Mouse (Mus musculus) CD4-positive, CD25-positive, alpha-beta regulatory T cell, adult 4 months (primary cell): ENCODE data around the gene Vnn1. TPM values are rescaled to one million over a fixed set of nuclear protein-coding genes. Genes with fewer than 3 reads are reported as not detected.

Experiments
- ATAC-seq: one replicate; pipeline ENCODE4 v1.8.0; 2017
- polyA plus RNA-seq, 2 experiments: library from polyadenylated mRNA; unstranded; fragments of 100-300 nt; shearing (Covaris generic); gene quantifications; one replicate each; pipeline ENCODE4 v1.2.1; 2017

The Vnn1 gene
- polyA plus RNA-seq = not detected

GRCm38 (mm10) chr10:23894601-23895349 lies at the start of gene Vnn1:
TSS of gene Vnn1 (plus strand) at chr10:23894688.
- no peak for ATAC-seq

- ATAC-seq = no peak
Observed at GRCm38 (mm10) chr10:23851228-23851912, 43.1 kb upstream of the Vnn1 start, which contains the start of gene Vnn3. TSS of gene Vnn3 (plus strand) at chr10:23851462.

GRCm38 (mm10) chr10:23852096-23852495 lies 42.4 kb upstream of the Vnn1 start:
- ATAC-seq = no peak

- no peak for ATAC-seq
Observed at GRCm38 (mm10) chr10:23864362-23865312, 29.9 kb upstream of the Vnn1 start.

- ATAC-seq = no peak
Observed at GRCm38 (mm10) chr10:23880695-23881094, 13.8 kb upstream of the Vnn1 start.

GRCm38 (mm10) chr10:23884910-23885309 lies 9.6 kb upstream of the Vnn1 start:
- no peak for ATAC-seq

- no peak for ATAC-seq
Observed at GRCm38 (mm10) chr10:23886060-23886459, 8.4 kb upstream of the Vnn1 start.

GRCm38 (mm10) chr10:23892987-23893386 lies 1.5 kb upstream of the Vnn1 start:
- ATAC-seq = no peak

GRCm38 (mm10) chr10:23895376-23895775 lies 888 bp downstream of the Vnn1 start:
- ATAC-seq = no peak

- no peak for ATAC-seq
Observed at GRCm38 (mm10) chr10:23901119-23901518, 6.6 kb downstream of the Vnn1 start.

- no peak for ATAC-seq
Observed at GRCm38 (mm10) chr10:23905661-23906060, 11.2 kb downstream of the Vnn1 start.

GRCm38 (mm10) chr10:23920056-23920455 lies 25.6 kb downstream of the Vnn1 start, which contains the start of gene Taar1:
TSS of gene Taar1 (plus strand) at chr10:23920356.
- ATAC-seq = no peak

GRCm38 (mm10) chr10:23922468-23922867 lies 28.0 kb downstream of the Vnn1 start:
- no peak for ATAC-seq

GRCm38 (mm10) chr10:23923941-23924340 lies 29.5 kb downstream of the Vnn1 start:
- ATAC-seq = no peak

GRCm38 (mm10) chr10:23937613-23938012 lies 43.1 kb downstream of the Vnn1 start:
- no peak for ATAC-seq

GRCm38 (mm10) chr10:23938312-23938711 lies 43.8 kb downstream of the Vnn1 start, which contains the start of gene Taar2:
TSS of gene Taar2 (plus strand) at chr10:23938572.
- ATAC-seq = no peak

GRCm38 (mm10) chr10:23942465-23942864 lies 48.0 kb downstream of the Vnn1 start:
- ATAC-seq = no peak

GRCm38 (mm10) chr10:23948026-23948425 lies 53.5 kb downstream of the Vnn1 start:
- no peak for ATAC-seq

- ATAC-seq = no peak
Observed at GRCm38 (mm10) chr10:23949508-23950005, 55.1 kb downstream of the Vnn1 start, which contains the start of gene Taar3. TSS of gene Taar3 (plus strand) at chr10:23949558.

GRCm38 (mm10) chr10:23951714-23952113 lies 57.2 kb downstream of the Vnn1 start:
- no peak for ATAC-seq
